Mouse (Mus musculus): ENCODE results near the gene Defb26. TPM values are rescaled to one million over a fixed set of nuclear protein-coding genes. Genes with fewer than 3 reads are reported as not detected.

The Defb26 gene
- polyA plus RNA-seq, 1 experiment from 2014 or later, result not detected

DNA sequence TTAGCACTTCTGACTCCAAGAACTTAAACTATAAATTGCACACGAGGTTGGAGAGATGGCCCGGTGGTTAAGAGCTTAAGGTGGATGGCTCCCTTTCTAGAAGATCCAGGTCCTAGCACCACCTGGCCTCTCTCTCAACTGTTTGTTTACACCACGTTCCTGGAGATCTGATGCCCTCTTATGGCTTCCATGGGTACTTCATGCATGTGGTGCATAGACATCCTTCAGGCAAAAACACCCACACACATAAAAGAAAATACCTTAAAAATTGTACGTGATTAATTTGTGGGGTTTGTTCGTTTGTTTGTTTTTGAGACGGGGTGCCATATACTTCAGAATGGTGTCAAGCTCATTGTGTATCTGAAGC, 10.6 kb downstream of the Defb26 start:
- Histone ChIP-seq H3K36me3 (ENCODE audit: poor library complexity, severe bottlenecking) (no peaks in the 10 kb centered on the region), H3K27ac (no peak overlapping the region), H3K4me1 (no peaks in the 10 kb centered on the region), H3K4me3 (no peak overlapping the region), H3K9ac (no peak overlapping the region), H3K9me3 (replicated peaks) (no peaks in the 10 kb centered on the region), H3K4me2 (no peak overlapping the region), H3K27me3 (no peaks in the 10 kb centered on the region)
- no peak for ATAC-seq
- WGBS, result 80% methylated on average over 6 of the region's 6 CpGs

DNA sequence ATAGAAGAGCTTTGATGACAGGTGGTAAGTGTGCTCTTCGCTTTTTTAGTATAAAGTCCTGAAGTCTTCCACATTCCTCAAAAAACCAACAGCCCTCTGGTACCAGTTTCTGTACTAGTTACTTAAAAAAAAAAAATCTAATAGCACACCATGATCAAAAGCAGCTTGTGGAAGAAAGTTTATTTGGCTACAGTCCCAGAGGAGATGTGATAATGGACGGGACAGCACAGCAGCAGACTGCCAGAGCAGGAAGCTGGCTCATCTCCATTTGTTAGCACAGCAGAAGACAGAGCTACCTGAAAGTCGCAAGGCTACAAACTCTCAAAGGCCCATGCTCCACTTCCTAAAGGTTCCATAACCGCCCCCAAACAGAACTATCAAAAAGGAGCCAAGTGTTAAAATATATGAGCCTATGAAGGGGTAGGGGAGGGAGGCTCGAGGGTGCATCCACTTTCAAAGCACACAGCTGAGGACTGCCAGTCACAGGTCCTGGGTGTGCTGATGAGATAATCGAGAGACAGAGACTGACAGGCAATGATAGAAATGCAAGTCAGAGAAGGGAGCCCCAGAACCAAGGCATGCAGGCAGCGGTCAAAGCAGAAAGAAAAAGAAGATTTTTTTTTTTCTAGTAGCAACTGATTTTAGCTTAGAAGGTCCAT, 11.2 kb downstream of the Defb26 start:
- ATAC-seq, result no peak
- H3K4me2 ChIP-seq, result no peak overlapping the region
- H3K27me3 ChIP-seq, result no peaks in the 10 kb centered on the region
- H3K4me3 ChIP-seq, result no peak overlapping the region
- no peaks in the 10 kb centered on the region for H3K9me3 ChIP-seq (replicated peaks)
- H3K36me3 ChIP-seq (ENCODE audit: poor library complexity, severe bottlenecking), result no peaks in the 10 kb centered on the region
- H3K27ac ChIP-seq, result no peak overlapping the region
- H3K9ac ChIP-seq, result no peak overlapping the region
- 84% methylated on average over 7 of the region's 7 CpGs for WGBS
- H3K4me1 ChIP-seq, result no peaks in the 10 kb centered on the region

DNA sequence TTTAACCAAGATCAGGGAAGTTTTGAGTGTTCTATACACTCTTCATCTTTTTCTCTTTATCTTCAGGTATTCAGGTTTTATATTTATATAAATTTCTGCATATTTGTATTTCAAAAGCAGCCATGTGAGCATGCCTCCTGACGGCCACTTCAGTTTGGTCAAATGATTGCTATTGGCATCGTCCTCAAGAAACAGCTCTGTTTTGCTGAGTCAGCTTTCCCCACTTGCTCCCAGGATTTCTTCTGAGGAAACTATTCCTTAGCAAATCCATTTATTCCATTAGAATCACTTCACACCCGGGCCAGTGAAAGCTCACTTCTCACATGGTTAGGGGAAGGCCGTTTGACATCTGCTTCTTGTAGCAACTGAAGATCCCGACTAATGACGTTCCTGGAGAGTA, 13.5 kb downstream of the Defb26 start:
- H3K4me2 ChIP-seq, result no peak overlapping the region
- no peaks in the 10 kb centered on the region for H3K36me3 ChIP-seq (ENCODE audit: poor library complexity, severe bottlenecking)
- no peaks in the 10 kb centered on the region for H3K9me3 ChIP-seq (replicated peaks)
- H3K4me3 ChIP-seq, result no peak overlapping the region
- H3K4me1 ChIP-seq, result no peaks in the 10 kb centered on the region
- H3K9ac ChIP-seq, result no peak overlapping the region
- no peak overlapping the region for H3K27ac ChIP-seq
- no peak for ATAC-seq
- WGBS, result 85% methylated on average over 6 of the region's 6 CpGs
- H3K27me3 ChIP-seq, result no peaks in the 10 kb centered on the region

DNA sequence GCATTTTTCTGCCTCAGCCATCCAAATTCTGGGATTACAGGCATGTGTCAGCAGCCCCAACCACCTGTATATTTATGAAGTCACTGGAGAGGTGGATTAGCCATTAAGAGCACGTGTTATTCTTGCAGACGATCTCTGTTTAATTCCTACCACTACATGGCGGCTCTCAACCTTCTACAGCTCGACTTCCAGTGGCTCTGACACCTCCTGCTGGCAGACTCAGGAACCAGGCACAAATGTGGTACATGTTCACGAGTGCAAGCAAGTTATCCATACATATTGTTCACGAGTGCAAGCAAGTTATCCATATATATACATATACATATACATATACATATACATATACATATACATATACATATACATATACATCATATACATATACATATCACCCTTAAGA, 18.3 kb downstream of the Defb26 start:
- H3K36me3 ChIP-seq (ENCODE audit: poor library complexity, severe bottlenecking), result no peaks in the 10 kb centered on the region
- H3K9me3 ChIP-seq (replicated peaks), result no peaks in the 10 kb centered on the region
- H3K4me3 ChIP-seq, result no peak overlapping the region
- no peak overlapping the region for H3K4me2 ChIP-seq
- H3K4me1 ChIP-seq, result no peaks in the 10 kb centered on the region
- H3K9ac ChIP-seq, result no peak overlapping the region
- no peaks in the 10 kb centered on the region for H3K27me3 ChIP-seq
- H3K27ac ChIP-seq, result no peak overlapping the region
- no peak for ATAC-seq
- 84% methylated on average over 6 of the region's 6 CpGs for WGBS

DNA sequence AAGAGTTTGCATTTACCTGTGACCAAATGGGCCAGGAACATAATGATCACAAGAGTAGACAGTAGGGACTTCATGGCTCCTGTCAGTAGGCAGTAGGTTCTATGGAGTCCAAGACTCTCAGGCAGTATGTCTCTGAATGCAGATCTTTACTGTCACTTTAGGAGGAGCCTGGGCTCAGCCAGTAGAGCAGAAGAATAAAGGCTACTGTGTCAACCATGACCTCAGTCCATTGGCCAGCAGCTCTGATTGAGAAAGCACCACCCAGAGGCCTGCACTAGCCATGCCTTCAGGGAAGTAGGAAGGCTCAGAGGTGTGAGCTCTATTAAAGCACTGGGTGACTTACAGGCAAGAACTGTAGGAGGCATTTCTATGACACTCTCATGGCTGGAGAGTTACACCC, 21.5 kb downstream of the Defb26 start, which contains the start of gene Defb22:
Gene Defb22 (minus strand): TSS at position 101 of the 400 bp plus-strand sequence.
- no peak within 1 kb of the TSS for H3K9ac ChIP-seq
- ATAC-seq, result no peak
- H3K9me3 ChIP-seq (replicated peaks), result no peaks in the 10 kb centered on the region
- H3K27me3 ChIP-seq, result no peaks in the 10 kb centered on the region
- H3K4me3 ChIP-seq, result no peak within 1 kb of the TSS
- no peaks in the 10 kb centered on the region for H3K4me1 ChIP-seq
- no peaks in the 10 kb centered on the region for H3K36me3 ChIP-seq (ENCODE audit: poor library complexity, severe bottlenecking)
- H3K27ac ChIP-seq, result no peak within 1 kb of the TSS
- H3K4me2 ChIP-seq, result no peak within 1 kb of the TSS

DNA sequence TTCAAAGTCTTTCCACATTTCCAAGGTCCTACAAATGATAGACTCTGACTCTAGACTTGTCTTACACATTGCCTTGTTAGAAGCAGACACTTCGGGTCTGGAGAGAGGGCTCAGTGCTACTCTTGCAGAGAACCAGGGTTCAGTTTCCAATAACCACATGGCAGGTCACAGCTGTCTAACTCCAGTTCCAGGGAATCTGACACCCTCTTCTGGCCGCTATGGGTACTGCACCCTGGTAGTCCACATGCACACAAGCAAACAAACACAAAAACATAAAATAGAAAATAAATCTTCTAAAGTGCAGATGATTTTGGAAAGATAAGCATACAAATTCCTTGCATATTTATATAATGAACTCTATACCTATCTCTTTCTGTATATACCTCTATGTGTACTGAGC, 24.5 kb downstream of the Defb26 start:
- H3K4me2 ChIP-seq, result no peak overlapping the region
- 84% methylated on average over 2 of the region's 2 CpGs for WGBS
- no peak overlapping the region for H3K4me3 ChIP-seq
- no peaks in the 10 kb centered on the region for H3K27me3 ChIP-seq
- H3K9ac ChIP-seq, result no peak overlapping the region
- no peaks in the 10 kb centered on the region for H3K9me3 ChIP-seq (replicated peaks)
- H3K4me1 ChIP-seq, result no peaks in the 10 kb centered on the region
- no peak for ATAC-seq
- H3K27ac ChIP-seq, result no peak overlapping the region
- H3K36me3 ChIP-seq (ENCODE audit: poor library complexity, severe bottlenecking), result no peaks in the 10 kb centered on the region

DNA sequence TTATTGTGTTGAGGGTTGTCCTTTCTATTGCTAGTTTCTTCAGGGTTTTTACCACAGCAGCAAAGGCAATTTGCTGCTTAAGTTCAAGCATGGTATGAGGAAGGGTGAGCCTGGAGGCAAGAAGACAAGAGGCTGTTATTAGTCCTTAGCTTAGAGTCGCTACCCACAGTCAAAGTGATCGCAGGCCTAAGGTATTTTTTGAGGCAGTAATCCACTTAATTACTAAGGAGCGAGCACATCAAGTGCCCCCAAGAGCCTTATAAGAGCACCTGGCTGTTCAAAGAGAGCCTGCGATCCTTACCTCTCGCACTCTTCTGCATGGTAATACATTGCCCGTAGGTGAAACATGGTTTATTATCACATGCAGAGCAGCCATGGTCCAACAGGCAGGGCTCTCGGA, 29.8 kb downstream of the Defb26 start:
- Histone ChIP-seq H3K27ac (no peak overlapping the region), H3K9ac (no peak overlapping the region), H3K9me3 (replicated peaks) (no peaks in the 10 kb centered on the region), H3K27me3 (no peaks in the 10 kb centered on the region), H3K4me1 (no peaks in the 10 kb centered on the region), H3K4me3 (no peak overlapping the region), H3K4me2 (no peak overlapping the region), H3K36me3 (ENCODE audit: poor library complexity, severe bottlenecking) (no peaks in the 10 kb centered on the region)
- 88% methylated on average over 7 of the region's 7 CpGs for WGBS
- no peak for ATAC-seq

DNA sequence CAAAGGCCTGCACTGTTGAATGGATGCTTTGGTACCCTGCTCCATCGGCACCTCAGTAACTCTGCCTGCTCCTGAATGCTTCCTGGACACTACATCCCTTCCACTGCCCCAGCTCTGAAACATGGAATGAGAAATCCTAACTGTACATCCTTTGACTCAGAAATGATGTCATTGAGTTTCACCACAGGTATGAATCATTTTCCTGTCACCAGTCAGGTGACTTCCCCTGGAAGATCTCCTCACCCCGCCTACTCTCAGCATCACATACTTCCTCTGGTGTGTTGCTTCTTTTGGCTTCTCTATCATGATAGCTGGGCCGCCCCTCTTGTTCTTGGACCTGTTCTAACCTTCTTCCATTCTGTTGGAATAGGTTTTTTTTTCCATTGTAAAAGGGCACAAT, 30.6 kb downstream of the Defb26 start:
- Histone ChIP-seq H3K4me3 (no peak overlapping the region), H3K4me1 (no peaks in the 10 kb centered on the region), H3K36me3 (ENCODE audit: poor library complexity, severe bottlenecking) (no peaks in the 10 kb centered on the region), H3K27ac (no peak overlapping the region), H3K9ac (no peak overlapping the region), H3K27me3 (no peaks in the 10 kb centered on the region), H3K4me2 (no peak overlapping the region), H3K9me3 (replicated peaks) (no peaks in the 10 kb centered on the region)
- WGBS, result 93% methylated on average over 3 of the region's 3 CpGs
- ATAC-seq, result no peak

DNA sequence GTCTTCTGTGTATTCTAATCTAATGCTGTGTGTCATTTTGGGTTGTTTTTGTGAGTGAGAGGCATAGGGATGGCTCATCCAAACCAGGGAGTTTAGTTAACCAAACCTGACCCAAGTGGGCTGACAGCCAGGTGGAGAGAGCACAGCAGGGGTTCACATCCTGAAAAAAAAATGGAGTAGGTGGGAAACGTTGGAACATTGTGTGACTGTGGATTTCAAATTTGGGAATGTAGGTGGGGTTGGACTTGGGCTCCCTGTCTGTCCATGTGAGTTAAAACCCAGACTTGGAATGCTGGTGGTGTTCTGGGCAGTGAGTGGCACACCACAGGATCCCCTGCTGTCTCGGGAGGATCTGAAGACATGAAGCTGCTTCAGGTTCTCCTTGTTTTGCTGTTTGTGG, 34.7 kb downstream of the Defb26 start, which contains the start of gene Defb20:
Gene Defb20 (plus strand): TSS at position 301 of the 400 bp plus-strand sequence.
- ATAC-seq, result no peak
- no peaks in the 10 kb centered on the region for H3K36me3 ChIP-seq (ENCODE audit: poor library complexity, severe bottlenecking)
- no peak within 1 kb of the TSS for H3K4me3 ChIP-seq
- no peaks in the 10 kb centered on the region for H3K27me3 ChIP-seq
- H3K9me3 ChIP-seq (replicated peaks), result no peaks in the 10 kb centered on the region
- no peak within 1 kb of the TSS for H3K4me2 ChIP-seq
- 69% methylated on average over 2 of the region's 2 CpGs for WGBS
- no peak within 1 kb of the TSS for H3K27ac ChIP-seq
- H3K4me1 ChIP-seq, result no peaks in the 10 kb centered on the region
- no peak within 1 kb of the TSS for H3K9ac ChIP-seq

DNA sequence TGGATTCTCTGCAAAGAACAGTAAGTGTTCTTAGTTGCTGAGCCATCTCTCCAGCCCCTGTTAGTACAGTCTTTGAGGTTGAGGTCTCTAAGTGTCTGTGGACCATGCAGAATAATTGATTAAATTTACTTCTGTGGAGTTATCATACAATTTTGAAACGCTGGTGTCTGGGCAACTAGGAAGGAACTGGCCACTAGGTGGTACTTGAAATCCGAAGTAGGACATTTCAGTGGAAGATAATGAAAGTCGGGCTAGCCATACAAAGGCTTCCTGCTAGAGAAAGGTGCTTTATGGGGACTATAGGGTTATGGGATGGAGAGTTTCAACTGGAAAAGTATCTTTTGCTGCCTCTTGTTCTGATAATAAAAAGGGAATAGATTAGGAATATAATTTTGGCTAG, 39.1 kb downstream of the Defb26 start:
- no peak overlapping the region for H3K9ac ChIP-seq

DNA sequence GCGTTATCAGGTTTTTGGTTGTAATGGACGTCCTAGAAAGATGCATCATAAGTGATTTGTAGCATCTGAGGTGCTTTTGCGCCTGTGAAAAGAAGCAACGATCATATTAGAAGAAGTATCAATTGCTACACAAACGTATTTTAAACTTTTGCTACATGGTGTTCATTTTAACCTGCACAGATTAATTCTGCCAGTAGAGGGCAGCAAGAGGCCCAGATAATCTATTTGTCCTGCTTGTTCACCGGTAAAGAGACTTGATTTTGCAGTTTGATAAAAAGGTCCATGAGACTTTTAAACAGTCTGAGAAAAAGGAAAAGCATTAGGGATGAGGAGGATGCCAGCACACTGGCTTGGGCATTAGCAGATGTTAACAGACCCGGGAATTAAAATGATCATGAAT, 40.5 kb downstream of the Defb26 start:
- H3K27ac ChIP-seq, result no peak overlapping the region
- no peaks in the 10 kb centered on the region for H3K36me3 ChIP-seq (ENCODE audit: poor library complexity, severe bottlenecking)
- no peaks in the 10 kb centered on the region for H3K9me3 ChIP-seq (replicated peaks)
- no peaks in the 10 kb centered on the region for H3K4me1 ChIP-seq
- H3K27me3 ChIP-seq, result no peaks in the 10 kb centered on the region
- WGBS, result 33% methylated on average over 7 of the region's 7 CpGs
- H3K4me3 ChIP-seq, result no peak overlapping the region
- H3K4me2 ChIP-seq, result no peak overlapping the region
- no peak overlapping the region for H3K9ac ChIP-seq
- ATAC-seq, result no peak

More for the DNA sequence above, 39.1 kb downstream of the Defb26 start:
- ATAC-seq, result no peak
- Histone ChIP-seq H3K4me1 (no peaks in the 10 kb centered on the region), H3K27me3 (no peaks in the 10 kb centered on the region), H3K4me2 (no peak overlapping the region), H3K9me3 (replicated peaks) (no peaks in the 10 kb centered on the region), H3K27ac (no peak overlapping the region), H3K4me3 (no peak overlapping the region), H3K36me3 (ENCODE audit: poor library complexity, severe bottlenecking) (no peaks in the 10 kb centered on the region)
- WGBS, result 37% methylated on average over 3 of the region's 3 CpGs

DNA sequence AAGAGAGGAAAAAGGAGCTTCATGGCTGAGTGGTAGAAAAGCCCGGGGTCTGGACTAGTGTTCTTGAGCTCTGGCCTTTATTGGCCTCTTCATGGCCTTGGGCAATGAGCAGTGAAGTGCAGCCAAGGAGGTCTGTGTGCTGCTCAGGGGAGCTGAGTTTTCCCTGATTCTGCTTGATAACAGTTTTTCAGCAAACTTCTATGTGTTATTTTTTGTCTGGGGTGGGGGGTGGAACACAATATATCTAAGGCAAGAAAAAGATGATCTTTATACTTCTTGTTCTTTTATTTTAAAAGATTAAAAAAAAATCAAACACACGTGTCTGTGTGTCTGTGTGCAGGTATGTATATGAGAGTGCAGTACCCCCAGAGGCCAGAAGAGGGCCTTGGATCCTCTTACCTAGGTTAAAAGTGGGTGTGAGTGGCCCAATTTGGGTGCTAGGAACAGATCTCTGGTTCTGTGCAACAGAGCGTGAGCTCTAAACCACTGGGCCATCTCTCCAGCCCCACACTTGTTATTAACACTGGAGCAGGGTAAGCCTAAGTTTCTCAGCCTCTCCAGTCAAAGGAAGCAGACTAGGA, 46.8 kb downstream of the Defb26 start, which contains the start of gene Defb23:
Gene Defb23 (minus strand): TSS at position 51 of the 581 bp plus-strand sequence.
- Histone ChIP-seq H3K9me3 (replicated peaks) (peaks cover 3% of the 10 kb centered on the region; the same call in 1 of the 2 replicates), H3K4me1 (no peaks in the 10 kb centered on the region), H3K27me3 (no peaks in the 10 kb centered on the region), H3K9ac (no peak within 1 kb of the TSS), H3K4me3 (no peak within 1 kb of the TSS), H3K27ac (no peak within 1 kb of the TSS), H3K4me2 (no peak within 1 kb of the TSS), H3K36me3 (ENCODE audit: poor library complexity, severe bottlenecking) (no peaks in the 10 kb centered on the region)
- ATAC-seq, result no peak
- 84% methylated on average over 3 of the region's 3 CpGs for WGBS

DNA sequence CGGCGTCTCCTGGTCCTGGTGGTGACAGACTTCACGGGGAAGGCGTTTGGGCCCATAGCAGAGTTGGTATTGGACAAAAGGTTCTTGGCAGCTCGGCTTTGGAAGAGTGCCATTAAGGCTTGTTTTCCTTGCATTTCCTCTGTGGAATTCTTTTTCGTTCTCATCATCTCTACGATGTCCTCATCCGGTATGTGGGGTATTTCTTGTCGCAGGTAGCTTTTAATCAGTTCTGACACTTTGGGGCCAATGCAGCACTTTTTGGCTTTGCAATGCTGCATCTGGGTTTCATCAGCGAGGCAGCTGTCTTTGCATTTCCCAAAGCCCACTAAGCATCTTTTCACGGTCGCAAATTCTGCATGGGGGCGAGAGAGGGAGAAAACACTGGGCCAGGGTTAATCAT, 52.3 kb downstream of the Defb26 start:
- Histone ChIP-seq H3K36me3 (ENCODE audit: poor library complexity, severe bottlenecking) (no peaks in the 10 kb centered on the region), H3K27me3 (no peaks in the 10 kb centered on the region), H3K4me1 (no peaks in the 10 kb centered on the region; the same call in 1 of the 2 replicates), H3K27ac (no peak overlapping the region), H3K4me3 (no peak overlapping the region), H3K9me3 (replicated peaks) (no peaks in the 10 kb centered on the region; the same call in 1 of the 2 replicates), H3K4me2 (no peak overlapping the region), H3K9ac (no peak overlapping the region)
- 72% methylated on average over 13 of the region's 13 CpGs for WGBS
- ATAC-seq, result no peak

Measured in forebrain, embryonic 13.5 days (tissue).